Mouse (Mus musculus): Measurements from ENCODE around the gene Iqgap1. TPM values are rescaled to one million over a fixed set of nuclear protein-coding genes. Genes with fewer than 3 reads are reported as not detected.

Iqgap1 gene
- polyA plus RNA-seq, 1 experiment from 2014 or later: 25.9 TPM

- Histone ChIP-seq H3K27me3 (ENCODE audit: control insufficient read depth, insufficient read depth, low read length) (no peaks in the 10 kb centered on the region), H3K4me3 (ENCODE audit: low read depth, low read length) (no peak overlapping the region), H3K36me3 (ENCODE audit: control insufficient read depth, insufficient read depth, low read length) (no peaks in the 10 kb centered on the region), H3K4me2 (ENCODE audit: low read depth, severe bottlenecking) (no peak overlapping the region), H3K4me1 (ENCODE audit: control insufficient read depth, insufficient read depth, low read length) (no peaks in the 10 kb centered on the region), H3K9ac (ENCODE audit: low read length) (no peak overlapping the region), H3K9me3 (ENCODE audit: control insufficient read depth, low read length) (no peaks in the 10 kb centered on the region), H3K27ac (replicated peaks; ENCODE audit: low read depth, low read length) (no peak overlapping the region)
- ATAC-seq (ENCODE audit: insufficient number of reproducible peaks, low FRiP score, low TSS enrichment, low read depth) (no peak), DNase-seq (ENCODE audit: low spot score) (no peak)
- WGBS: 77% methylated on average over 5 of the region's 5 CpGs
Observed at GRCm38 (mm10) chr7:80697859-80698258, 127.9 kb downstream of the Iqgap1 start.

- DNase-seq (ENCODE audit: low spot score) (no peak), ATAC-seq (ENCODE audit: insufficient number of reproducible peaks, low FRiP score, low TSS enrichment, low read depth) (no peak)
- H3K9ac ChIP-seq (ENCODE audit: low read length): no peak overlapping the region
Observed at GRCm38 (mm10) chr7:80696903-80697302, 128.9 kb downstream of the Iqgap1 start.

DNA sequence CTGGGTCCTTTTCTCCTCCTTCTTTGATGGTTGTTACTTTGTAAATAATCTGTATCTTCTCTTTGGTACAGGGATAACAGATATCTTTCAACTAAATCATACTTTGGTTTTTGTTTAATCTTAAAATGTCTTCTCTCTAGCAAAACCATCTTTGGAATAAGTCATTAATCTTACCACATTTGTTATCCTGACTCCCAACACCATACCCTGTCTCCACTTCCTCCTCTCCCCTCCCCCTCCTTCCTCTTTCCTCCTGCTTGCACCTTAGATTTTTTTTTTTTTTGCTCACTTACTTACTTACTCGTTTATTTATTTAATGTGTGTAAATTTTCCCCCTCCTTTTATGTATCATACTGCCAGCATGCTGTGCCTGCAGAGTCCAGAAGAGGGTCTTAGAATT is 129.4 kb downstream of the Iqgap1 start:
- no peaks in the 10 kb centered on the region for H3K4me1 ChIP-seq (ENCODE audit: control insufficient read depth, insufficient read depth, low read length)
- no peak overlapping the region for H3K27ac ChIP-seq (replicated peaks; ENCODE audit: low read depth, low read length)
- no peaks in the 10 kb centered on the region for H3K27me3 ChIP-seq (ENCODE audit: control insufficient read depth, insufficient read depth, low read length)
- no peaks in the 10 kb centered on the region for H3K9me3 ChIP-seq (ENCODE audit: control insufficient read depth, low read length)
- DNase-seq (ENCODE audit: low spot score) (no peak), ATAC-seq (ENCODE audit: insufficient number of reproducible peaks, low FRiP score, low TSS enrichment, low read depth) (no peak)
- no peak overlapping the region for H3K4me3 ChIP-seq (ENCODE audit: low read depth, low read length)
- H3K36me3 ChIP-seq (ENCODE audit: control insufficient read depth, insufficient read depth, low read length): no peaks in the 10 kb centered on the region
- H3K4me2 ChIP-seq (ENCODE audit: low read depth, severe bottlenecking): no peak overlapping the region
- 55% methylated on average over 1 of the region's 1 CpGs for WGBS
- no peak overlapping the region for H3K9ac ChIP-seq (ENCODE audit: low read length)

More at GRCm38 (mm10) chr7:80696903-80697302, 128.9 kb downstream of the Iqgap1 start:
- H3K9me3 ChIP-seq (ENCODE audit: control insufficient read depth, low read length): no peaks in the 10 kb centered on the region
- no peaks in the 10 kb centered on the region for H3K36me3 ChIP-seq (ENCODE audit: control insufficient read depth, insufficient read depth, low read length)
- H3K4me1 ChIP-seq (ENCODE audit: control insufficient read depth, insufficient read depth, low read length): no peaks in the 10 kb centered on the region
- no peak overlapping the region for H3K4me2 ChIP-seq (ENCODE audit: low read depth, severe bottlenecking)
- H3K27me3 ChIP-seq (ENCODE audit: control insufficient read depth, insufficient read depth, low read length): no peaks in the 10 kb centered on the region
- 78% methylated on average over 4 of the region's 4 CpGs for WGBS
- no peak overlapping the region for H3K27ac ChIP-seq (replicated peaks; ENCODE audit: low read depth, low read length)
- H3K4me3 ChIP-seq (ENCODE audit: low read depth, low read length): no peak overlapping the region

DNA sequence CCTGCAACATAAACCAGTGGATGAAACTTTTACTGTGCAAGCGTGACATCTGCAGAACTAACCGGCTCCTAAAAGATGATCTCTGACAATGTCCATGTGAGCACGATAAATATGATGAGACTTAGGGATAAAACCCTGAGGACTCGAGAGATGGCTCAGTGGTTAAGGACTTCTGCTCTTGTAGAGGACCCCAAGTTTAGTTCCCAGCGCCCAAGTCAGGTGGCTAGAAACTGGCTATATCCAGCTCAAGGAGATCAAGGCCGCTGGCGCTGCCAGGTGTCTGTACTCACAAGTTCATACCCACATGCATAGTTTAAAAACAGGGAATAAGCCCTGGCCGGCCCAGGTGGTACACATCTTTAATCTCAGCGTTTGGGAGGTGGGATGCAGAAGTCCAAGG is 133.3 kb downstream of the Iqgap1 start:
- no peak overlapping the region for H3K4me3 ChIP-seq (ENCODE audit: low read depth, low read length)
- H3K4me2 ChIP-seq (ENCODE audit: low read depth, severe bottlenecking): no peak overlapping the region
- H3K36me3 ChIP-seq (ENCODE audit: control insufficient read depth, insufficient read depth, low read length): no peaks in the 10 kb centered on the region
- H3K27me3 ChIP-seq (ENCODE audit: control insufficient read depth, insufficient read depth, low read length): no peaks in the 10 kb centered on the region
- H3K9me3 ChIP-seq (ENCODE audit: control insufficient read depth, low read length): no peaks in the 10 kb centered on the region
- no peak for DNase-seq (ENCODE audit: low spot score)
- no peak overlapping the region for H3K27ac ChIP-seq (replicated peaks; ENCODE audit: low read depth, low read length)
- WGBS: 89% methylated on average over 9 of the region's 9 CpGs
- ATAC-seq (ENCODE audit: insufficient number of reproducible peaks, low FRiP score, low TSS enrichment, low read depth): no peak
- H3K4me1 ChIP-seq (ENCODE audit: control insufficient read depth, insufficient read depth, low read length): peaks cover 3% of the 10 kb centered on the region; the same call in 1 of the 2 replicates
- H3K9ac ChIP-seq (ENCODE audit: low read length): no peak overlapping the region

DNA sequence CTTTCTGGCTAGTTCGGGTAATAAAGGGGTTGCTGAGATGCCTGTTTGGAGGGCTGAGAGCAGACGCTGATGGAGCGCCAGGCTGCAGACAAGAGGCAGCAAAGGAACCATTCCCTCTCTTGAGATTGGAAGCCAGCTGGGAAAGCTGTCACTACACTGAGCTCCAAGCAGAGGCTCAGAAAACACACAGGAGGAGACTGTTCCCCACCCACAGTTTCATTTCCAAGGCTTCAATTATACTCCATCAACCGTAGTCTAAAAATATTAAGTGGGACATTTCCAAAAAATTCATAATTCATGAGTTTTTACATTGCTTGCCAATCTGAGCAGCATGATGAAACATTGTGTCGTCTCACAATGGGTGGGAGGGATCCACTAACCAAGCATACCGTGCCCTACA is 134.6 kb downstream of the Iqgap1 start:
- Histone ChIP-seq H3K36me3 (ENCODE audit: control insufficient read depth, insufficient read depth, low read length) (no peaks in the 10 kb centered on the region), H3K4me3 (ENCODE audit: low read depth, low read length) (no peak overlapping the region), H3K9me3 (ENCODE audit: control insufficient read depth, low read length) (no peaks in the 10 kb centered on the region), H3K27ac (replicated peaks; ENCODE audit: low read depth, low read length) (no peak overlapping the region), H3K4me2 (ENCODE audit: low read depth, severe bottlenecking) (no peak overlapping the region), H3K9ac (ENCODE audit: low read length) (no peak overlapping the region), H3K4me1 (ENCODE audit: control insufficient read depth, insufficient read depth, low read length) (peaks cover 4% of the 10 kb centered on the region; the same call in 1 of the 2 replicates), H3K27me3 (ENCODE audit: control insufficient read depth, insufficient read depth, low read length) (no peaks in the 10 kb centered on the region)
- no peak for ATAC-seq (ENCODE audit: insufficient number of reproducible peaks, low FRiP score, low TSS enrichment, low read depth)
- DNase-seq (ENCODE audit: low spot score): no peak
- WGBS: 61% methylated on average over 6 of the region's 6 CpGs

DNA sequence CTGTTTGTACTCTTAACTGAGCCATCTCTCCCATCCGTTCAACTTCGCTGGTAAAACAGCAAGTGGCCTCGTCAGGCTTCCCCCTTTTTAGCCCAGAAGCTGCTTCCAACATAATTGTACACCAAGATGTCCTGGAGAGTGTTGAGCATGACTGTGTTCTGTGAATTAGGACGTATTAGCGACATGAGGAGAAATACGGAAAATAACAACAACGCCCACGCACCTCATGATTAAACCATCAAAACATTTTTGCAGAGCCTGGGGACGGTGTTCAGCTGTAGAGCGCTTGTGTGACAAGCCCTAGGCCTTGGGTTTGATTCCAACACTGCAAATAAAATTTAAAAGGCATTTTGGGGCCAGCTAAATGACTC is 136.6 kb downstream of the Iqgap1 start:
- ATAC-seq (ENCODE audit: insufficient number of reproducible peaks, low FRiP score, low TSS enrichment, low read depth) (no peak), DNase-seq (ENCODE audit: low spot score) (no peak)
- H3K4me1 ChIP-seq (ENCODE audit: control insufficient read depth, insufficient read depth, low read length): peaks cover 4% of the 10 kb centered on the region; the same call in 1 of the 2 replicates
- peak overlapping the region; percentile 80 for H3K4me3 ChIP-seq (ENCODE audit: low read depth, low read length)
- H3K9me3 ChIP-seq (ENCODE audit: control insufficient read depth, low read length): no peaks in the 10 kb centered on the region
- H3K27me3 ChIP-seq (ENCODE audit: control insufficient read depth, insufficient read depth, low read length): no peaks in the 10 kb centered on the region
- H3K27ac ChIP-seq (replicated peaks; ENCODE audit: low read depth, low read length): peak overlapping the region; percentile 94
- H3K4me2 ChIP-seq (ENCODE audit: low read depth, severe bottlenecking): peak overlapping the region; percentile 75
- WGBS: 28% methylated on average over 10 of the region's 10 CpGs
- H3K9ac ChIP-seq (ENCODE audit: low read length): peak overlapping the region; percentile 93
- no peaks in the 10 kb centered on the region for H3K36me3 ChIP-seq (ENCODE audit: control insufficient read depth, insufficient read depth, low read length)

- DNase-seq (ENCODE audit: low spot score) (peak; percentile 76), ATAC-seq (ENCODE audit: insufficient number of reproducible peaks, low FRiP score, low TSS enrichment, low read depth) (peak; percentile 71)
- Histone ChIP-seq H3K36me3 (ENCODE audit: control insufficient read depth, insufficient read depth, low read length) (no peaks in the 10 kb centered on the region), H3K9ac (ENCODE audit: low read length) (peak within 1 kb of the TSS; percentile 93), H3K4me3 (ENCODE audit: low read depth, low read length) (peak within 1 kb of the TSS; percentile 80), H3K4me2 (ENCODE audit: low read depth, severe bottlenecking) (peak within 1 kb of the TSS; percentile 75), H3K9me3 (ENCODE audit: control insufficient read depth, low read length) (no peaks in the 10 kb centered on the region), H3K27ac (replicated peaks; ENCODE audit: low read depth, low read length) (peak within 1 kb of the TSS; percentile 94), H3K27me3 (ENCODE audit: control insufficient read depth, insufficient read depth, low read length) (no peaks in the 10 kb centered on the region), H3K4me1 (ENCODE audit: control insufficient read depth, insufficient read depth, low read length) (peaks cover 4% of the 10 kb centered on the region; the same call in 1 of the 2 replicates)
- WGBS: under 1% methylated on average over 72 of the region's 83 CpGs
Observed at GRCm38 (mm10) chr7:80688556-80689220, 137.1 kb downstream of the Iqgap1 start, which contains the start of gene Crtc3. Crtc3 (minus strand) TSS chr7:80688877.

DNA sequence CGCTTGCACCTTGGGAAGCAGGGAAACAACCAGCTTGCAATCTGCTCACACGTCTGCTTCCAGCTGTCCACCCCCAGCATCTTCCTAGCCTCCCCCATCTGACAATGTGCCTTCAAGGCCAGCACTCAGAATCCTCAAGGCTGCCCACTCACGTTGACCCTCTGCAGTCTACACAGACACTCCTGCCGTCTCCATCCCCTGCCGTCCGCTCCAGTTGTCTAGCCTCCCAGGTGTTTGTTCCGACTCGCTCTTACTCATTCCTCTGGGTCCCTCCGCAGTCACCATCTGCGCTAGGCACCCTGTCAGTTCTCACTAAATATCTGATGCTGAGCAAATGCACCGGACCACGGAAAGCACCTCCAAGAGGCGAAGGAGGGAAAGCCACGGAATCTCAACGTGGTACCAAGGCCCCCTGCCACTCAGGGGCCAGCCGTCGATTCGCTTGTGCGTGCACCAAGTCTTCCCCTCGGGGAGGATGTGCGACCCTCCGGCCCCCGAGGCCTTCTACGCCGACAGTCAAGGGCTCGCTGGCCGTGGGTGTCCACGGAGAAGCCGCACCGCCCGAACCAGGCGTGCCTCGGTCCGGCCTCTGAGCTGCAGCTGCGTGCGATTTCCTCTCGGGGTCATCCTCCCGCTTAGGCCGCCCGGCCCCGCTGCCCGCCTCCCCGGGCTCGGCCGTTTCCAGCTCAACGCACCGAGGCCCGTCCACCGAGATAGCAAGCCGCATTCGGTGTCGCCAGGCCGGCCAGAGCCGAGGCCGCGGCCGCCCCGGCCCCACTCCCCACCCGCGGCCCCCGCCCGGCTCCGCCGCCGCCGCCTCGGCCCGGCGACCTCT is 137.8 kb downstream of the Iqgap1 start:
- Histone ChIP-seq H3K36me3 (ENCODE audit: control insufficient read depth, insufficient read depth, low read length) (no peaks in the 10 kb centered on the region), H3K27me3 (ENCODE audit: control insufficient read depth, insufficient read depth, low read length) (no peaks in the 10 kb centered on the region), H3K9ac (ENCODE audit: low read length) (peak overlapping the region; percentile 93), H3K4me1 (ENCODE audit: control insufficient read depth, insufficient read depth, low read length) (peaks cover 4% of the 10 kb centered on the region; the same call in 1 of the 2 replicates), H3K27ac (replicated peaks; ENCODE audit: low read depth, low read length) (peak overlapping the region; percentile 94), H3K9me3 (ENCODE audit: control insufficient read depth, low read length) (no peaks in the 10 kb centered on the region), H3K4me2 (ENCODE audit: low read depth, severe bottlenecking) (peak overlapping the region; percentile 75), H3K4me3 (ENCODE audit: low read depth, low read length) (peak overlapping the region; percentile 80)
- WGBS: under 1% methylated on average over 64 of the region's 69 CpGs
- peak; percentile 77 for DNase-seq (ENCODE audit: low spot score)
- ATAC-seq (ENCODE audit: insufficient number of reproducible peaks, low FRiP score, low TSS enrichment, low read depth): peak; percentile 33; the same call in 1 of the 2 replicates
